Mouse (Mus musculus) ES-Bruce4 (cell line): ENCODE data around the gene Wdr5.

ENCODE experiments used
- CTCF ChIP-seq: IDR thresholded peaks from one replicate; pipeline ENCODE4 v1.8.1; 2011; ENCODE audit warnings: low read depth, low read length
- EP300 ChIP-seq: IDR thresholded peaks from 2 replicates; pipeline ENCODE4 v1.6.1; 2011; ENCODE audit warnings: low read depth, low read length; ENCODE audit not compliant: insufficient read depth
- POLR2A ChIP-seq: IDR thresholded peaks from one replicate; pipeline ENCODE4 v1.8.1; 2011; ENCODE audit warnings: low read length; ENCODE audit not compliant: insufficient read depth

DNA sequence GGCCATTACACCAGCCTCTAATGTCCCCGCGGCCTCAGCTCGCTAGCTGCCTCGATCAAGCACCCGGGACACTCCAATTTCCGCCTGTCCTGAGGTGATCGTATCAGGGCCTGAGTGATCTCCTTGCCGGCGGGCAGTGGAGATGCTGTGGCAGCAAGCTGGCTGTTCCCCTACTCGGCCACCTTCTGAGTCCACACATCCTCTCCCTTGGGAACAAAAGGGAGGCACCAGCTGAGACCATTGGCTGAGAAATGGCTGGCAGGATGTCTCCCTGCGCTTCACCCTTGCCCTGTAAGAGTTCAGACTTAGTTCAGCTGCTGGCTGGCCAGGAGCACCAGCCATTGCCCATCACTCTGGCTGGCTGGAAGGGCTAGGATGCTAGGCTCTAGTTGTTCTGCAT is 67.2 kb downstream of the Wdr5 start:
- TF ChIP-seq CTCF (no peak), POLR2A (no peak), EP300 (no peak)
